Mouse (Mus musculus): ENCODE measurements at regions not wholly inside any gene's neighbourhood (a gene's known extent, or its start where the extent isn't known, plus 50 kb on each side); places are given as distances from the start of the nearest gene placed in this dataset.

- no peak for ATAC-seq (ENCODE audit: low read depth)
- H3K4me1 ChIP-seq (ENCODE audit: control insufficient read depth, insufficient read depth, low read length), result no peaks in the 10 kb centered on the region
- WGBS, result 77% methylated on average over 12 of the region's 12 CpGs
- no peak for DNase-seq (ENCODE audit: low spot score)
- H3K27me3 ChIP-seq (replicated peaks; ENCODE audit: control insufficient read depth, insufficient read depth, low read length), result no peaks in the 10 kb centered on the region
- no peak overlapping the region for H3K4me3 ChIP-seq (ENCODE audit: low read depth, low read length)
- no peak overlapping the region for H3K9ac ChIP-seq (ENCODE audit: low read depth, low read length)
- no peak overlapping the region for H3K27ac ChIP-seq (replicated peaks; ENCODE audit: low read depth, low read length)
- no peaks in the 10 kb centered on the region for H3K36me3 ChIP-seq (ENCODE audit: control insufficient read depth, insufficient read depth, low read length)
- no peak overlapping the region for H3K4me2 ChIP-seq (ENCODE audit: low read depth, low read length)
- H3K9me3 ChIP-seq (ENCODE audit: control insufficient read depth, low read length), result no peaks in the 10 kb centered on the region
Measured at GRCm38 (mm10) chr7:95760945-95761661, 409.9 kb upstream of the Tenm4 start.

- Histone ChIP-seq H3K9ac (ENCODE audit: low read depth, low read length) (no peak overlapping the region), H3K9me3 (ENCODE audit: control insufficient read depth, low read length) (no peaks in the 10 kb centered on the region), H3K4me2 (ENCODE audit: low read depth, low read length) (no peak overlapping the region), H3K4me3 (ENCODE audit: low read depth, low read length) (no peak overlapping the region), H3K36me3 (ENCODE audit: control insufficient read depth, insufficient read depth, low read length) (no peaks in the 10 kb centered on the region), H3K4me1 (ENCODE audit: control insufficient read depth, insufficient read depth, low read length) (no peaks in the 10 kb centered on the region), H3K27me3 (replicated peaks; ENCODE audit: control insufficient read depth, insufficient read depth, low read length) (no peaks in the 10 kb centered on the region), H3K27ac (replicated peaks; ENCODE audit: low read depth, low read length) (no peak overlapping the region)
- DNase-seq (ENCODE audit: low spot score) (no peak), ATAC-seq (ENCODE audit: low read depth) (no peak)
- 85% methylated on average over 6 of the region's 6 CpGs for WGBS
Measured at GRCm38 (mm10) chr7:95766356-95767150, 404.5 kb upstream of the Tenm4 start.

- Histone ChIP-seq H3K27me3 (replicated peaks; ENCODE audit: control insufficient read depth, insufficient read depth, low read length) (no peaks in the 10 kb centered on the region), H3K36me3 (ENCODE audit: control insufficient read depth, insufficient read depth, low read length) (no peaks in the 10 kb centered on the region), H3K9me3 (ENCODE audit: control insufficient read depth, low read length) (no peaks in the 10 kb centered on the region), H3K4me1 (ENCODE audit: control insufficient read depth, insufficient read depth, low read length) (no peaks in the 10 kb centered on the region), H3K4me3 (ENCODE audit: low read depth, low read length) (no peak overlapping the region), H3K9ac (ENCODE audit: low read depth, low read length) (no peak overlapping the region), H3K27ac (replicated peaks; ENCODE audit: low read depth, low read length) (no peak overlapping the region), H3K4me2 (ENCODE audit: low read depth, low read length) (no peak overlapping the region)
- no peak for ATAC-seq (ENCODE audit: low read depth)
- DNase-seq (ENCODE audit: low spot score), result no peak
Measured at GRCm38 (mm10) chr7:95784523-95784922, 386.5 kb upstream of the Tenm4 start.

GRCm38 (mm10) chr7:95787543-95787942 lies 383.5 kb upstream of the Tenm4 start:
- DNase-seq (ENCODE audit: low spot score), result no peak
- Histone ChIP-seq H3K36me3 (ENCODE audit: control insufficient read depth, insufficient read depth, low read length) (no peaks in the 10 kb centered on the region), H3K4me1 (ENCODE audit: control insufficient read depth, insufficient read depth, low read length) (no peaks in the 10 kb centered on the region), H3K9ac (ENCODE audit: low read depth, low read length) (no peak overlapping the region), H3K9me3 (ENCODE audit: control insufficient read depth, low read length) (no peaks in the 10 kb centered on the region), H3K27me3 (replicated peaks; ENCODE audit: control insufficient read depth, insufficient read depth, low read length) (no peaks in the 10 kb centered on the region), H3K27ac (replicated peaks; ENCODE audit: low read depth, low read length) (no peak overlapping the region), H3K4me2 (ENCODE audit: low read depth, low read length) (no peak overlapping the region), H3K4me3 (ENCODE audit: low read depth, low read length) (no peak overlapping the region)
- ATAC-seq (ENCODE audit: low read depth), result no peak
- WGBS, result 69% methylated on average over 1 of the region's 1 CpGs

- DNase-seq (ENCODE audit: low spot score), result no peak
- H3K9me3 ChIP-seq (ENCODE audit: control insufficient read depth, low read length), result no peaks in the 10 kb centered on the region
- H3K27me3 ChIP-seq (replicated peaks; ENCODE audit: control insufficient read depth, insufficient read depth, low read length), result no peaks in the 10 kb centered on the region
- H3K36me3 ChIP-seq (ENCODE audit: control insufficient read depth, insufficient read depth, low read length), result no peaks in the 10 kb centered on the region
- ATAC-seq (ENCODE audit: low read depth), result no peak
- WGBS, result 76% methylated on average over 3 of the region's 3 CpGs
- H3K9ac ChIP-seq (ENCODE audit: low read depth, low read length), result no peak overlapping the region
- H3K4me1 ChIP-seq (ENCODE audit: control insufficient read depth, insufficient read depth, low read length), result no peaks in the 10 kb centered on the region
- H3K27ac ChIP-seq (replicated peaks; ENCODE audit: low read depth, low read length), result no peak overlapping the region
- H3K4me3 ChIP-seq (ENCODE audit: low read depth, low read length), result no peak overlapping the region
- no peak overlapping the region for H3K4me2 ChIP-seq (ENCODE audit: low read depth, low read length)
Measured at GRCm38 (mm10) chr7:95787951-95788350, 383.1 kb upstream of the Tenm4 start.

GRCm38 (mm10) chr7:95789424-95789823 lies 381.6 kb upstream of the Tenm4 start:
- 69% methylated on average over 5 of the region's 5 CpGs for WGBS
- Histone ChIP-seq H3K9ac (ENCODE audit: low read depth, low read length) (no peak overlapping the region), H3K4me3 (ENCODE audit: low read depth, low read length) (no peak overlapping the region), H3K9me3 (ENCODE audit: control insufficient read depth, low read length) (no peaks in the 10 kb centered on the region), H3K4me1 (ENCODE audit: control insufficient read depth, insufficient read depth, low read length) (no peaks in the 10 kb centered on the region), H3K36me3 (ENCODE audit: control insufficient read depth, insufficient read depth, low read length) (no peaks in the 10 kb centered on the region), H3K4me2 (ENCODE audit: low read depth, low read length) (no peak overlapping the region), H3K27me3 (replicated peaks; ENCODE audit: control insufficient read depth, insufficient read depth, low read length) (no peaks in the 10 kb centered on the region), H3K27ac (replicated peaks; ENCODE audit: low read depth, low read length) (no peak overlapping the region)
- ATAC-seq (ENCODE audit: low read depth), result no peak
- DNase-seq (ENCODE audit: low spot score), result no peak

GRCm38 (mm10) chr7:95799022-95799421 lies 372.0 kb upstream of the Tenm4 start:
- no peaks in the 10 kb centered on the region for H3K4me1 ChIP-seq (ENCODE audit: control insufficient read depth, insufficient read depth, low read length)
- no peak overlapping the region for H3K4me2 ChIP-seq (ENCODE audit: low read depth, low read length)
- no peaks in the 10 kb centered on the region for H3K36me3 ChIP-seq (ENCODE audit: control insufficient read depth, insufficient read depth, low read length)
- no peaks in the 10 kb centered on the region for H3K27me3 ChIP-seq (replicated peaks; ENCODE audit: control insufficient read depth, insufficient read depth, low read length)
- DNase-seq (ENCODE audit: low spot score) (no peak), ATAC-seq (ENCODE audit: low read depth) (no peak)
- no peak overlapping the region for H3K9ac ChIP-seq (ENCODE audit: low read depth, low read length)
- no peaks in the 10 kb centered on the region for H3K9me3 ChIP-seq (ENCODE audit: control insufficient read depth, low read length)
- H3K27ac ChIP-seq (replicated peaks; ENCODE audit: low read depth, low read length), result no peak overlapping the region
- 43% methylated on average over 3 of the region's 3 CpGs for WGBS
- no peak overlapping the region for H3K4me3 ChIP-seq (ENCODE audit: low read depth, low read length)

GRCm38 (mm10) chr7:95809626-95810025 lies 361.4 kb upstream of the Tenm4 start:
- ATAC-seq (ENCODE audit: low read depth) (no peak), DNase-seq (ENCODE audit: low spot score) (no peak)
- Histone ChIP-seq H3K27me3 (replicated peaks; ENCODE audit: control insufficient read depth, insufficient read depth, low read length) (no peaks in the 10 kb centered on the region), H3K4me2 (ENCODE audit: low read depth, low read length) (no peak overlapping the region), H3K27ac (replicated peaks; ENCODE audit: low read depth, low read length) (no peak overlapping the region), H3K36me3 (ENCODE audit: control insufficient read depth, insufficient read depth, low read length) (no peaks in the 10 kb centered on the region), H3K4me3 (ENCODE audit: low read depth, low read length) (no peak overlapping the region), H3K9me3 (ENCODE audit: control insufficient read depth, low read length) (no peaks in the 10 kb centered on the region), H3K4me1 (ENCODE audit: control insufficient read depth, insufficient read depth, low read length) (0 out of 2 replicates have a peak, but pooled peaks cover 4% of the 10 kb centered on the region), H3K9ac (ENCODE audit: low read depth, low read length) (no peak overlapping the region)
- WGBS, result 21% methylated on average over 3 of the region's 3 CpGs

GRCm38 (mm10) chr7:95810096-95810495 lies 360.9 kb upstream of the Tenm4 start:
- Histone ChIP-seq H3K4me3 (ENCODE audit: low read depth, low read length) (no peak overlapping the region), H3K27ac (replicated peaks; ENCODE audit: low read depth, low read length) (no peak overlapping the region), H3K9me3 (ENCODE audit: control insufficient read depth, low read length) (no peaks in the 10 kb centered on the region), H3K27me3 (replicated peaks; ENCODE audit: control insufficient read depth, insufficient read depth, low read length) (no peaks in the 10 kb centered on the region), H3K36me3 (ENCODE audit: control insufficient read depth, insufficient read depth, low read length) (no peaks in the 10 kb centered on the region), H3K9ac (ENCODE audit: low read depth, low read length) (no peak overlapping the region), H3K4me2 (ENCODE audit: low read depth, low read length) (no peak overlapping the region), H3K4me1 (ENCODE audit: control insufficient read depth, insufficient read depth, low read length) (0 out of 2 replicates have a peak, but pooled peaks cover 4% of the 10 kb centered on the region)
- ATAC-seq (ENCODE audit: low read depth) (no peak), DNase-seq (ENCODE audit: low spot score) (peak; percentile 38)
- WGBS, result 10% methylated on average over 4 of the region's 4 CpGs
